Mouse (Mus musculus): ENCODE data around the gene Mapkap1. TPM values are rescaled to one million over a fixed set of nuclear protein-coding genes. Genes with fewer than 3 reads are reported as not detected.
"Not testable (repeated sequence)": the region's sequence is repeated elsewhere in the genome, so short reads cannot be mapped to it uniquely, and the experiment has no call there.

Mapkap1 gene
- polyA plus RNA-seq, 1 experiment = 43.7 TPM

DNA sequence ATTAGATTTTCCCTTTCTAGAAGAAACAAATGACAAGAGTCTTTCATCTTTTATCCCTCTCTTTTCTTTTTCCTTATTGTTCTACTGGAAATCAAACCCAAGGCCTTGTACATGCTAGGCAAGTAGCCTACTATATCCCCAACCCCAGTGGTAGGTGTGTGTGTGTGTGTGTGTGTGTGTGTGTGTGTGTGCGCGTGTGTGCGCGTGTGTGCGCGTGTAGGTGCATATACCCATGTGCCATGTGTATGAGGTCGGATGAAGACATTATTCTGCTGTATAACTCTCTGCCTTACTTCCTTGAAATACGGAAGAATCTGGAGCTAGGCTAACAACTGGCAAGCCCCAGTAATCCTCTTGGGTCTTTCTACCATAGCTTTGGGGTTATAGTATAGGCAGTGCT is 24.1 kb downstream of the Mapkap1 start:
- WGBS = 91% methylated on average over 8 of the region's 8 CpGs

GRCm38 (mm10) chr2:34431701-34432372 is 25.3 kb downstream of the Mapkap1 start:
- TF ChIP-seq CTCF (IDR thresholded peaks at IDR 0.05; ENCODE audit: insufficient read depth, low read length) = no peak
- no peak for TF ChIP-seq POLR2A (IDR thresholded peaks at IDR 0.05; ENCODE audit: borderline replicate concordance, extremely low read depth, low read depth, low read length)
- 91% methylated on average over 12 of the region's 12 CpGs for WGBS
- no peak for DNase-seq
- H3K4me1 ChIP-seq (ENCODE audit: control insufficient read depth, insufficient read depth, low read length) = no peaks in the 10 kb centered on the region
- H3K4me3 ChIP-seq (replicated peaks; ENCODE audit: extremely low read depth, low read depth, low read length) = no peak overlapping the region

More for the DNA sequence above, 24.1 kb downstream of the Mapkap1 start:
- DNase-seq = no peak
- no peak overlapping the region for H3K4me3 ChIP-seq (replicated peaks; ENCODE audit: extremely low read depth, low read depth, low read length)
- TF ChIP-seq POLR2A (IDR thresholded peaks at IDR 0.05; ENCODE audit: borderline replicate concordance, extremely low read depth, low read depth, low read length) = no peak
- no peak for TF ChIP-seq CTCF (IDR thresholded peaks at IDR 0.05; ENCODE audit: insufficient read depth, low read length)
- H3K4me1 ChIP-seq (ENCODE audit: control insufficient read depth, insufficient read depth, low read length) = no peaks in the 10 kb centered on the region

DNA sequence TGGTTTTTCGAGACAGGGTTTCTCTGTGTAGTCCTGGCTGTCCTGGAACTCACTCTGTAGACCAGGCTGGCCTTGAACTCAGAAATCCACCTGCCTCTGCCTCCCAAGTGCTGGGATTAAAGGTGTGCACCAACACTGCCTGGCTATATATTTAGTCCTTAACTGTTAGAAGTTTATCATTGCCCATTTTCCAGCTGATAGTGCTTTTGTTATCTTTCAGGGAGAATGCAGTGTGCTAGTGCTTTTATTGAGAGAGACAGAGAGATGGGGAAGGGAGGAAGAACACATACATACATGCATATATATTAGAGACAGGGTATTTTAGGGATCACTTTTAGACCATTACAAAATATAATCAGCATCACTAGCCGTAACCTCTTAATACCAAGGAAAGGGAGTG is 26.3 kb downstream of the Mapkap1 start:
- 93% methylated on average over 1 of the region's 2 CpGs for WGBS
- not testable (repeated sequence) for H3K4me3 ChIP-seq (replicated peaks; ENCODE audit: extremely low read depth, low read depth, low read length); H3K4me1 ChIP-seq (ENCODE audit: control insufficient read depth, insufficient read depth, low read length); DNase-seq

GRCm38 (mm10) chr2:34436321-34436720 is 29.8 kb downstream of the Mapkap1 start:
- Histone ChIP-seq H3K4me1 (ENCODE audit: control insufficient read depth, insufficient read depth, low read length) (no peaks in the 10 kb centered on the region), H3K4me3 (replicated peaks; ENCODE audit: extremely low read depth, low read depth, low read length) (no peak overlapping the region)
- DNase-seq = no peak
- TF ChIP-seq POLR2A (IDR thresholded peaks at IDR 0.05; ENCODE audit: borderline replicate concordance, extremely low read depth, low read depth, low read length) (no peak), CTCF (IDR thresholded peaks at IDR 0.05; ENCODE audit: insufficient read depth, low read length) (no peak)
- WGBS = 84% methylated on average over 3 of the region's 3 CpGs

- peaks cover 2% of the 10 kb centered on the region; the same call in 1 of the 2 replicates for H3K4me1 ChIP-seq (ENCODE audit: control insufficient read depth, insufficient read depth, low read length)
- DNase-seq = no peak
- no peak overlapping the region for H3K4me3 ChIP-seq (replicated peaks; ENCODE audit: extremely low read depth, low read depth, low read length)
- TF ChIP-seq CTCF (IDR thresholded peaks at IDR 0.05; ENCODE audit: insufficient read depth, low read length) (no peak), POLR2A (IDR thresholded peaks at IDR 0.05; ENCODE audit: borderline replicate concordance, extremely low read depth, low read depth, low read length) (no peak)
- WGBS = 84% methylated on average over 4 of the region's 4 CpGs
These were observed 42.2 kb downstream of the Mapkap1 start for GRCm38 (mm10) chr2:34448756-34449155.

- H3K4me3 ChIP-seq (replicated peaks; ENCODE audit: extremely low read depth, low read depth, low read length) = no peak overlapping the region
- WGBS = 86% methylated on average over 3 of the region's 3 CpGs
- DNase-seq = no peak
- H3K4me1 ChIP-seq (ENCODE audit: control insufficient read depth, insufficient read depth, low read length) = peaks cover 3% of the 10 kb centered on the region; the same call in 1 of the 2 replicates
- TF ChIP-seq CTCF (IDR thresholded peaks at IDR 0.05; ENCODE audit: insufficient read depth, low read length) (no peak), POLR2A (IDR thresholded peaks at IDR 0.05; ENCODE audit: borderline replicate concordance, extremely low read depth, low read depth, low read length) (no peak)
These were observed 55.9 kb downstream of the Mapkap1 start for GRCm38 (mm10) chr2:34462490-34462889.

- no peaks in the 10 kb centered on the region; the same call in 1 of the 2 replicates for H3K4me1 ChIP-seq (ENCODE audit: control insufficient read depth, insufficient read depth, low read length)
- no peak for DNase-seq
- WGBS = 52% methylated on average over 7 of the region's 7 CpGs
- TF ChIP-seq CTCF (IDR thresholded peaks at IDR 0.05; ENCODE audit: insufficient read depth, low read length) (no peak), POLR2A (IDR thresholded peaks at IDR 0.05; ENCODE audit: borderline replicate concordance, extremely low read depth, low read depth, low read length) (no peak)
- no peak overlapping the region for H3K4me3 ChIP-seq (replicated peaks; ENCODE audit: extremely low read depth, low read depth, low read length)
These were observed 62.1 kb downstream of the Mapkap1 start for GRCm38 (mm10) chr2:34468559-34469141.

GRCm38 (mm10) chr2:34469324-34469723 is 62.8 kb downstream of the Mapkap1 start:
- no peak for TF ChIP-seq CTCF (IDR thresholded peaks at IDR 0.05; ENCODE audit: insufficient read depth, low read length)
- no peak for TF ChIP-seq POLR2A (IDR thresholded peaks at IDR 0.05; ENCODE audit: borderline replicate concordance, extremely low read depth, low read depth, low read length)
- no peak for DNase-seq
- H3K4me3 ChIP-seq (replicated peaks; ENCODE audit: extremely low read depth, low read depth, low read length) = no peak overlapping the region
- no peaks in the 10 kb centered on the region; the same call in 1 of the 2 replicates for H3K4me1 ChIP-seq (ENCODE audit: control insufficient read depth, insufficient read depth, low read length)
- WGBS = 91% methylated on average over 5 of the region's 5 CpGs

DNA sequence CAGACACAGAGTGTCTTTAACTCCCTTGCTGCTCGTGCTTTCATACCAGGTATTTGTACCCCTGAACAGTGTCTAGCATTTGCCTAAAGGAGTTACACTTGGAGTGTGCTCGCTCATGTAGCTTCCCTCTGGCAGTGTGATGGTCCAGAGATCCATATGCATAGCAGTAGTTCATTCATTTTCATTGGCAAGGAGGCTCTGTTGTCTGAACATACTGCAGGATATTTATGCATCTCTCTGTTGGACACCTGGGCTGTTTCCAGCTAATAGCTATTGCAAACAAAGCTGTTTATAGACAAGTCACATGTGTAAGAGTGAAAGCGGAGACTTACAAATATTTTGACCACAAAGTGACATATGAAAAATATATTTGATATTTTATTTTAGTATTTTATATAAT is 67.2 kb downstream of the Mapkap1 start:
- no peak for TF ChIP-seq POLR2A (IDR thresholded peaks at IDR 0.05; ENCODE audit: borderline replicate concordance, extremely low read depth, low read depth, low read length)
- no peak for TF ChIP-seq CTCF (IDR thresholded peaks at IDR 0.05; ENCODE audit: insufficient read depth, low read length)
- DNase-seq = no peak
- Histone ChIP-seq H3K4me1 (ENCODE audit: control insufficient read depth, insufficient read depth, low read length) (no peaks in the 10 kb centered on the region), H3K4me3 (replicated peaks; ENCODE audit: extremely low read depth, low read depth, low read length) (no peak overlapping the region)
- 79% methylated on average over 3 of the region's 3 CpGs for WGBS

DNA sequence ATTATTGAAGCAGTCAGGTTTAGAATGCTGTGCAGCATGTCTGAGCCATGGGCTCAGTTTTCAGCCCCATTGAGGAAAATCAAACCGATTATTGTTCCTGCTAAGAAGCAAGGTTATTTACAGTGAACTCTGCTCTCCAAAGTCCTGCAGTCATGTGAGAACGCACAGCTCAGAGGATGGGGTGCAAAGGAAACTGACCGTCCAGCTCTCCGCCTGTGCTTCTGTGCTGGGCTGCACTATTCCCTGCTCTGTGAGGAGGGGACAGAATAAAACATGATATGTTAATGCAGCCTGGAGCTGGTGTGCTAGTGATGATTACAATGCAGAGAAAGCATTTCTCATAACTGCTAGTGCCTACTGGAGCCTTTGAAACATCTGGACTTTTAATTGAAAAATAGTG is 74.8 kb downstream of the Mapkap1 start:
- DNase-seq = no peak
- no peak overlapping the region for H3K4me3 ChIP-seq (replicated peaks; ENCODE audit: extremely low read depth, low read depth, low read length)
- 79% methylated on average over 4 of the region's 4 CpGs for WGBS
- TF ChIP-seq CTCF (IDR thresholded peaks at IDR 0.05; ENCODE audit: insufficient read depth, low read length) = no peak
- no peak for TF ChIP-seq POLR2A (IDR thresholded peaks at IDR 0.05; ENCODE audit: borderline replicate concordance, extremely low read depth, low read depth, low read length)
- H3K4me1 ChIP-seq (ENCODE audit: control insufficient read depth, insufficient read depth, low read length) = no peaks in the 10 kb centered on the region
